Comparison of ENCODE assay signal across 15 mouse cellular contexts in the genomic region with DNA sequence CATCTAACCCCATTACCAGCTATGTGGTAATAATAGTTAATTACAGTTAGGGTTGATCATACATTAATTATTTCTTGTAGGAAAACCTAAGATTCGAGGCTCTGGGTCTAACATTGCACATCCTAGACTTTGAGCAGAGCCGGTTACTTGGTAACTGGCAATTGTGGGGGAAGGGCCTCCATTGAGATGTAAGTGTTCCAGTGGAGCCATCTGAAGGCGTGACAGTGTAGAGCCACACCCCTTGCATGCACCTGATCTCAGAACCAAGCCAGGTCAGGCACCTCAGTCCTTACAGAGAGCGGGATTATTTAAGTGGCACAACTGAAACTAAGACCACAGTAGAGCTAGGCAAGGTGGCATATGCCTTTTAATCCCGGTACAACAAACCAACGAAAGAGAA.
"Had no signal": no experiment of that assay in that cellular context is flagged by ENCODE, and none has a peak within 500 bp of the region (broad histone marks: within the 10 kb centered on the region; RNA-seq: fewer than 3 reads in every experiment).

No protein-coding gene starts in this region.

- DNase-seq: lung, embryonic 14.5 days; lung, postnatal 10 days; right cerebral cortex, postnatal 4 days; spleen, adult 18-20 months; thymus, adult 18-20 months; thymus, postnatal 14 days had no signal

- H3K9ac ChIP-seq: limb, embryonic 15.5 days; liver, embryonic 12.5 days; lung, embryonic 14.5 days; midbrain, embryonic 15.5 days; neural tube, embryonic 12.5 days had no signal

- H3K4me3 ChIP-seq: left cerebral cortex, adult 2 months; limb, embryonic 15.5 days; liver, embryonic 12.5 days; midbrain, embryonic 15.5 days; neural tube, embryonic 12.5 days had no signal

- H3K27ac ChIP-seq: left cerebral cortex, adult 2 months; limb, embryonic 15.5 days; liver, embryonic 12.5 days; macrophage; midbrain, embryonic 15.5 days; neural tube, embryonic 12.5 days had no signal

- H3K9me3 ChIP-seq: limb, embryonic 15.5 days; liver, embryonic 12.5 days; neural tube, embryonic 12.5 days had no signal

- ATAC-seq: intestine, postnatal 0 days; liver, embryonic 12.5 days; midbrain, embryonic 15.5 days had no signal

- H3K27me3 ChIP-seq: limb, embryonic 15.5 days; liver, embryonic 12.5 days; megakaryocyte, embryonic 14.5 days; midbrain, embryonic 15.5 days; neural tube, embryonic 12.5 days had no signal

- H3K4me2 ChIP-seq: limb, embryonic 15.5 days; liver, embryonic 12.5 days; lung, embryonic 14.5 days; midbrain, embryonic 11.5 days; midbrain, embryonic 15.5 days; neural tube, embryonic 12.5 days had no signal
